Mouse (Mus musculus) embryonic stem cell, embryonic (primary cell): ENCODE measurements around the gene Rhox3f.
"Not testable (repeated sequence)": the region's sequence is repeated elsewhere in the genome, so short reads cannot be mapped to it uniquely, and the experiment has no call there.

Source experiments
- CTCF ChIA-PET, 4 experiments: fragments of 300-600 bp in 2 of 4; fragments of 350-600 bp in 2 of 4; sonication (Branson Sonifier 250); formaldehyde crosslinking; loops; one replicate each; lab custom pipeline; 2022; ENCODE audit warnings: inconsistent platforms in 2 of 4; lab: Charles Lee
- POLR2A ChIA-PET, 4 experiments: fragments of 300-600 bp in 2 of 4; fragments of 350-600 bp in 2 of 4; sonication (Branson Sonifier 250); formaldehyde crosslinking; loops; one replicate each; lab custom pipeline; 2022; ENCODE audit warnings: antibody characterized with exemption in 4 of 4, inconsistent platforms in 1 of 4; lab: Charles Lee

The Rhox3f gene

GRCm38 (mm10) chrX:37580692-37581091, at the start of gene Rhox3f:
Gene Rhox3f (plus strand): TSS chrX:37580992.
- POLR2A ChIA-PET, CTCF ChIA-PET: not testable (repeated sequence)

DNA sequence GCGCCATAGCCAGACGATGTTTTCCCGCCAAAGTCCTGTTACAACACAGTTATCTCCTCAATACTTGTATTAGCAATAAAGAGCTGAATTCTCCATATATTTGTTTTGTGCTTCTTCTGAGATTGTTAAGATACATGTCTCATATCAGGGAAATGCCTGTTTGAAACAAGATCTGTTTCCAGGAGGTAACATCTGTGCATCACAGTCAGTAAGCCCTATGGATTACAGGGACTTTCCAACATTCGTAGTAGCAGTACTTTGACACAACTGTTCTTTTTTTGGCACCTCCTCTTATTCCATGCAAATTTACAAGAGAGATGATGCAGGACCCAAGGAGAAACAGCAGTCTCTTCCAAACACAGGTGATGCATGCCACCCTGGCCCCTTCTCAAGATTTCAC, 39.1 kb upstream of the Rhox3f start, which contains the start of gene Rhox3e:
Gene Rhox3e, plus strand, starts transcription at position 301 of the 400 bp plus-strand sequence.
- POLR2A ChIA-PET, CTCF ChIA-PET: not testable (repeated sequence)

DNA sequence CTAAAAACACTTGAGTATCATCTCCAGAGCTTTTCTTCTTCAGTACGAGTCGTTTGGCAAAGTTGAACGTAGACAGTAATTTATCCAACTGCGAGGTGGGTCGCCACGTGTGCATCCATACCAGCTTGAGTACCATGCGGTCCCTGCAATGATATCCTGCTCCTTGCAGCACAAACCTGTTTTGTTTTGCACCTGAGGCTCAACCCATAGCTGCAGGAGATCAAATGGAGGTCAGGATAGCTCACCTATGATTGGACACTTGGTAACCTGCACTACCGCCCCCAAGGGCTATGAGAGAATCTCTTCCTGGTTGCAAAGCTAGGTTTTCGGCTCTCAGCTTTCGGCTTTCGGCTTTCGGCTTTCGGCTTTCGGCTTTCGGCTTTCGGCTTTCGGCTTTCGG, 23.7 kb upstream of the Rhox3f start, which contains the start of gene Rhox4e:
Gene Rhox4e, plus strand, starts transcription at position 301 of the 400 bp plus-strand sequence.
- POLR2A ChIA-PET, CTCF ChIA-PET: not testable (repeated sequence)

- POLR2A ChIA-PET, CTCF ChIA-PET: not testable (repeated sequence)
Measured at GRCm38 (mm10) chrX:37571105-37571504, 9.7 kb upstream of the Rhox3f start, which contains the start of gene Rhox2f. Gene Rhox2f (plus strand): TSS chrX:37571405.

DNA sequence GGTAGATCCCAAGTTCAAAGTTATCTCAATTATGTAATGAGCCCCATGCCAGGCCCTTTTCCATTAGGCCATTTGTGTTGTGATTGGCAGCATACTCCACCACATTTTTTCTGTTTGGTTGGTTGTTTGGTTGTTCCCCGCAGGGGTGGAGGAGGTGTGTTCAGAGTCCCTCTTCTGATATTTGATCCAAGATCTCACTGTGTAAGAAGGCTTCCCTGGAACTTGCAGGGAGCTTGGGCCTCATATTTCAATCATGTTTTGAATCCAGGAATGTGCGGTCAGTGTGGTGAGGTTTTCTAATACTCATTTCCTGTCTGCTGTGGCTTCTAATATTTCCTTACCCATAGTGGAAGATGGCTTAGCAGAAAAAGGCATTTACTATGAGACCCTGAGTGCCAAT, 8.2 kb upstream of the Rhox3f start:
- POLR2A ChIA-PET, CTCF ChIA-PET: not testable (repeated sequence)

GRCm38 (mm10) chrX:37607604-37608003, 26.8 kb downstream of the Rhox3f start, which contains the start of gene Rhox4f:
Gene Rhox4f (minus strand): TSS chrX:37607704.
- CTCF ChIA-PET, POLR2A ChIA-PET: not testable (repeated sequence)

GRCm38 (mm10) chrX:37628512-37628911, 47.7 kb downstream of the Rhox3f start, which contains the start of gene Rhox3g:
Gene Rhox3g (minus strand): TSS chrX:37628612.
- CTCF ChIA-PET, POLR2A ChIA-PET: not testable (repeated sequence)
